Mouse (Mus musculus): Measurements from ENCODE around the gene Set. TPM values are rescaled to one million over a fixed set of nuclear protein-coding genes. Genes with fewer than 3 reads are reported as not detected.

Gene Set
- 804 TPM for polyA plus RNA-seq (2014; fragmentation: Illumina TruSeq; extraction: RNeasy Lipid Tissue Mini Kit (QIAGEN cat#74804))

DNA sequence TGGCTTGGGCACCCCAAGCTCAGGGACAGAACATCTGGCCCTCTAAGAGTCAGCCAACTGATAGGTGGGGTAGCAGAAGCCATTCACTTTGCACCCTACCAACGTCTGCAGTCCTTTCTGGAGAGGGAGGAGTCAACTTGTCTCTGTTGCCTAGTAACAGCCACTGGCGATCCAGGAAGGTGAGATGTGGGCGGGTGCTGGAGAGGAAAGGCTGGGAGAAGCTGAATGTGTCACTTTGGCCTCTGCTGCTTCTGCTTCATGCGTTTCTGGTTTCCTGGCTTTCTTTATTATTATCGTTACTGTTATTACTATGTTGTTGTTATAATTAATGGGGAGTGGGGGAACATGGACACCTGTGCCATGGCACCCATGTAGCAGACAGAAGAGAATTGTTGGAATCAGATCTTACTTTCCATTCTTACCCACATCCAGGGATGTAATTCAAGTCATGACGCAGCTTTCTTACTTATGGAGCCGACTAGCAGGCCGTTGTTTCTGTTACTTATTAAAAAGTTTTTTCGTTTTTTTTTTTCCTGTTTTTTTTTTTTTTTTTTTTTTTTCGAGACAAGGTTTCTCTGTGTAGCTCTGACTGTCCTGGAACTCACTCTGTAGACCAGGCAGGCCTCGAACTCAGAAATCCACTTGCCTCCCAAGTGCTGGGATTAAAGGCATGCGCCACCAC is at the start of gene Set:
TSS of gene Set (plus strand) at position 156 of the 682 bp plus-strand sequence.

DNA sequence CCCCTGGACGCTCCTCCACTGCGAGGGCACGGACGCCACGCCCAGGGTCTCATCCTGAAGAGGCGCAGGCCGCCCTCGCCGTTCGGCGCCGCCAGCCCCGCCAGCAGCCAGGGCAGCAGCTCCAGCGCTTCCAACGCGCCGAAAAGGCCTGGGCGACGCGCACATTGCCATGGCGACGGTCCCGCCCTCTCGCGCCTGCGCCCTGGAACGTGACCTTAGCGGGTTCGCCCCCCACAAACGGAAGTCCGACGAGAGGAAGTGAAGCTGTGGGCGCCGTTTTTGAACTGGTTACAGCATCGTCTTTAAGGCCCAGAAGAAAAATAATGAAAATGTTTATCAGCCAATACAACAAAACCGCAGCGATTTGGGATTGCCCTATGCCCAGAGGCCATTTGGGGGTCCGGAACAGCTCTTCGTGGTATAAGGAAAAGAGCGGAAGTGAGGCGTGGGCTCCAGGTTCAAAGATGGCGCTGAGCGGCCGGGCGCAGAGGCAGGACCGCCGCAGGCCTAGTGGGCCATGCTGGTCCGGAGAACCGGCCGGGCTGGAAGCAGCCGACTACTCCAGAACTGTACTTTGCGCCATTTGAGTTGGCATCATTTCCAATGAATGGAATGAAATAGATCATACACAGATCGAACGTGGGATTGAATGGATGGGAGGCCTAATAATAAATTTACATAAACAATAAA is 8.3 kb upstream of the Set start, which contains the start of gene Wdr34:
TSS of gene Wdr34 (minus strand) at position 183 of the 690 bp plus-strand sequence.

DNA sequence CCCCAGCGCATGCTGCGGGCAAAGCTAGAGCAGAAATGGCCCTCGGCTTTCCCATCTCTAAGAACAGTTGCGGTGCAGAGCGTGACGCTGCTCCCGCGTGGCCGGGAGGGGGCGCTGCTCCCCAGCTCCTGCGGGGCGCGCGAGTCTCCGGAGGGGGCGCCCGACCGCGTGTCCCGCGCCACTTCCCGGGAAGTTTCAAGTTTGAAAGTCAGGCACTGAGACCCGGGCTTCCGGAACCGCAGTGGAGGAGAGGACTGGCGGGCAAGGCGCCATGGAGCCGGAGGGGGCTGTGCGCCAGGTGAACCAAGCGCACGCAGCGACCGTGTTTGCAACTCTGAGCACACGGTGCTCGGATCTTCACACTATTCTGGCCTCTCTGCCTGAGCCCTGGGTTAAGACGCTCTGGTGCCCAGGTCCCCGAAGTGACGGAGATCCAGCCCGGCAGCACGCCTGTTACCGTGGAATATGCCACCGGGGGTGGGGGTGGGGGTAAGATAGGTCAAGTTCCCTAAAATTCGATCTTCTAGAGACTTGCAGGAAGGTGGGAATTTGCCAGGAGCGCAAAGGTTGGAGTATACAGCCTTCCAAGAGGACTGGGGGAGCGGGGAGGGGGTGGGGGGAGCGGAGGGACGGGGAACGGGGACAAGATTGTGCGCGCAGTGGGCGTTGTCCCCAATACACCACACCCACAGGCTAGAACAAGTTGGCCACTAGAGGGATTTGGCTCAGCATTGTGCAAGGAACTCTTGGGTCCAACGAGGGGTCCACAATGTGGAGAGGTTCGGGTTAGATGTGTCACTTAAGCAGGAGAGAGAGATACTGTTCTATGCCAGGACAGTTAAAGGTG is 20.5 kb downstream of the Set start, which contains the start of gene Pkn3:
TSS of gene Pkn3 (plus strand) at position 183 of the 847 bp plus-strand sequence.

DNA sequence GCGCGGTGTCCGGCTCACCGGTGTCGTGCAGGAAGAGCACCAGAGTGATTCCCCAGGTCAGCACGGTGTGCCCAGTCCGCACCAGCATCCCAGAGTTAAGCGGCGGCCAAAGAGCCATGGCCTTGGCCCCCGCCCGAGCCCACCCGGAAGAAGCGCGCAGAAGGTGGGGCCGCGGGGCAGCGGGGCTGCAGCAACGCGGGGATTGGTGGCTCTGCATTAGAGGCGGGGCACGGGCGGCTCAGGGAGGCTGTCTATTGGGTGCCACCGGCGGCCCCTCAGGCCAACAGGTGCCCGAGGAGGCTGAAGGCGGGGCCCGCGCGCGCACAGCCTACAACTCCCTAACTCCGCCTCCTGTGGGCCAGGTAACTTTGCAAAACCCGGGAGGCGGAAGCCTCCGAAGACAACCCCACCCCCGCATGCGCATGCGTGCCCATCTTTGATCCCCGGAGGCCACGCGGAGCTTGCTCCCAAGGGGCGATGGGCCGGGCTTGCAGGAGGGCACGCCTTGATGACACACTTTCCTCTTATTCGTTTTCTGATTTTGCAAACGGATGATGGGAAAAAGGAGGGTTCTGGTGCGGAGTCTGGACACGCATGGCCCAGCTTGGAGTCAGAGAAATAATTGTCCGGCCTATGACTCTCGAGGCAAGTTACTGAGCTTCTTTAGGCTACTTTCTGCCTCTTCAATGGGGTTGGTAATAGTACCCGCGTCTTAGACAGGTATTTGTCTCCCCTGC is 36.5 kb downstream of the Set start, which contains the start of gene Zdhhc12:
TSS of gene Zdhhc12 (minus strand) at position 178 of the 737 bp plus-strand sequence.

Other genes with a start within 250 kb of the Set start
- gene Urm1, start 237.3 kb upstream of the Set start, polyA plus RNA-seq (2014; fragmentation: Illumina TruSeq; extraction: RNeasy Lipid Tissue Mini Kit (QIAGEN cat#74804)) = 1.3 TPM
- 4.0 TPM for gene Cercam, start 188.2 kb upstream of the Set start, polyA plus RNA-seq (2014; fragmentation: Illumina TruSeq; extraction: RNeasy Lipid Tissue Mini Kit (QIAGEN cat#74804))
- gene Odf2, start 168.2 kb upstream of the Set start, polyA plus RNA-seq (2014; fragmentation: Illumina TruSeq; extraction: RNeasy Lipid Tissue Mini Kit (QIAGEN cat#74804)) = 10.1 TPM
- 10.7 TPM for gene Gle1, start 122.0 kb upstream of the Set start, polyA plus RNA-seq (2014; fragmentation: Illumina TruSeq; extraction: RNeasy Lipid Tissue Mini Kit (QIAGEN cat#74804))
- gene Sptan1, start 91.8 kb upstream of the Set start, polyA plus RNA-seq (2014; fragmentation: Illumina TruSeq; extraction: RNeasy Lipid Tissue Mini Kit (QIAGEN cat#74804)) = 52.6 TPM
- gene Wdr34, start 8.5 kb upstream of the Set start, polyA plus RNA-seq (2014; fragmentation: Illumina TruSeq; extraction: RNeasy Lipid Tissue Mini Kit (QIAGEN cat#74804)) = 0.83 TPM
- gene Pkn3, start 20.3 kb downstream of the Set start, polyA plus RNA-seq (2014; fragmentation: Illumina TruSeq; extraction: RNeasy Lipid Tissue Mini Kit (QIAGEN cat#74804)) = not detected
- gene Zdhhc12, start 36.3 kb downstream of the Set start, polyA plus RNA-seq (2014; fragmentation: Illumina TruSeq; extraction: RNeasy Lipid Tissue Mini Kit (QIAGEN cat#74804)) = 1.3 TPM
- 1.5 TPM for gene Zer1, start 67.2 kb downstream of the Set start, polyA plus RNA-seq (2014; fragmentation: Illumina TruSeq; extraction: RNeasy Lipid Tissue Mini Kit (QIAGEN cat#74804))
- gene Tbc1d13, start 76.4 kb downstream of the Set start, polyA plus RNA-seq (2014; fragmentation: Illumina TruSeq; extraction: RNeasy Lipid Tissue Mini Kit (QIAGEN cat#74804)) = 11.6 TPM
- gene Endog, start 114.1 kb downstream of the Set start, polyA plus RNA-seq (2014; fragmentation: Illumina TruSeq; extraction: RNeasy Lipid Tissue Mini Kit (QIAGEN cat#74804)) = not detected
- gene Spout1, start 121.1 kb downstream of the Set start, polyA plus RNA-seq (2014; fragmentation: Illumina TruSeq; extraction: RNeasy Lipid Tissue Mini Kit (QIAGEN cat#74804)) = 1.5 TPM
- 0.31 TPM for gene Kyat1, start 148.5 kb downstream of the Set start, polyA plus RNA-seq (2014; fragmentation: Illumina TruSeq; extraction: RNeasy Lipid Tissue Mini Kit (QIAGEN cat#74804))
- gene Lrrc8a, start 180.3 kb downstream of the Set start, polyA plus RNA-seq (2014; fragmentation: Illumina TruSeq; extraction: RNeasy Lipid Tissue Mini Kit (QIAGEN cat#74804)) = 2.5 TPM
- not detected for gene Gm28035, start 183.2 kb downstream of the Set start, polyA plus RNA-seq (2014; fragmentation: Illumina TruSeq; extraction: RNeasy Lipid Tissue Mini Kit (QIAGEN cat#74804))
- gene Phyhd1, start 208.8 kb downstream of the Set start, polyA plus RNA-seq (2014; fragmentation: Illumina TruSeq; extraction: RNeasy Lipid Tissue Mini Kit (QIAGEN cat#74804)) = 2.3 TPM
- 7.3 TPM for gene Gm28038, start 223.7 kb downstream of the Set start, polyA plus RNA-seq (2014; fragmentation: Illumina TruSeq; extraction: RNeasy Lipid Tissue Mini Kit (QIAGEN cat#74804))
- 6.8 TPM for gene Dolk, start 229.0 kb downstream of the Set start, polyA plus RNA-seq (2014; fragmentation: Illumina TruSeq; extraction: RNeasy Lipid Tissue Mini Kit (QIAGEN cat#74804))
- gene Nup188, start 229.0 kb downstream of the Set start, polyA plus RNA-seq (2014; fragmentation: Illumina TruSeq; extraction: RNeasy Lipid Tissue Mini Kit (QIAGEN cat#74804)) = 31.1 TPM